ENCODE assay signal across 8 mouse cellular contexts in the genomic region with DNA sequence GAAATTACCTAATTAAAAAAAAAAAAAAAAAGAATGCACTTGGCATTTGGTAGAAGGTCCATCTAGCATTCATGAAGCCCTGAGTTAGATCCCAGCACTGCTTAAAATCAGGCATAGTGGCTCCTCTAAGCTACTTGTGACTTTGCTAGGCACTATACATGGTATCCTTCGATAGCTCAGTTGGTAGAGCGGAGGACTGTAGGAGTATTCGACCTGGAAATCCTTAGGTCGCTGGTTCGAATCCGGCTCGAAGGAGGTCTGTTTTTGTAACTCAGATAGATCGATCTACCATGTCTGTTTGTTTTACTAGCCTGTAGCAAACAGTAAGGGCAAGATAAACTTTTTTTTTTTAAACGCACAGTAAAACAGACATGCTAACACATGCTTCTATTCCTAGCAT. TPM values are rescaled to one million over a fixed set of nuclear protein-coding genes. Genes with fewer than 3 reads are reported as not detected.
DNase-seq lines count a peak whose midpoint lies in the region; ATAC-seq lines count a peak whose summit lies in the region.

No protein-coding gene starts in this region.

- H3K4me1 ChIP-seq in forebrain, embryonic 13.5 days = peaks cover 16% of the 10 kb centered on the region
- peaks cover 21% of the 10 kb centered on the region for H3K4me1 ChIP-seq in hindbrain, embryonic 15.5 days (replicated peaks)

- peak; percentile 17 to 90 for DNase-seq in frontal cortex, adult 2 months (ENCODE audit: extremely low spot score in 1 of 2, low spot score in 1 of 2)
- peak; percentile 84 for DNase-seq in c-Kit-negative CD71-positive TER-119-positive erythroid progenitor cells, embryonic 14.5 days (ENCODE audit: low read depth, low spot score)
- DNase-seq in layer of hippocampus, postnatal 10 days (ENCODE audit: low spot score in 2 of 2) = peak; percentile 46 to 80
- peak; percentile 65 for DNase-seq in lung, postnatal 10 days
- DNase-seq in right cerebral cortex, postnatal 4 days = peak; percentile 62

- 3% methylated on average over 9 of the region's 9 CpGs for WGBS in forebrain, embryonic 13.5 days
- 2% methylated on average over 9 of the region's 9 CpGs for WGBS in hindbrain, embryonic 15.5 days

- no peaks in the 10 kb centered on the region for H3K36me3 ChIP-seq in forebrain, embryonic 13.5 days (ENCODE audit: poor library complexity, severe bottlenecking)
- no peaks in the 10 kb centered on the region for H3K36me3 ChIP-seq in hindbrain, embryonic 15.5 days

- H3K27me3 ChIP-seq in forebrain, embryonic 13.5 days = no peaks in the 10 kb centered on the region
- H3K27me3 ChIP-seq in hindbrain, embryonic 15.5 days = no peaks in the 10 kb centered on the region

- H3K4me2 ChIP-seq in forebrain, embryonic 13.5 days = no peak overlapping the region
- no peak overlapping the region for H3K4me2 ChIP-seq in hindbrain, embryonic 15.5 days

- no peak overlapping the region for H3K4me3 ChIP-seq in forebrain, embryonic 13.5 days
- no peak overlapping the region for H3K4me3 ChIP-seq in hindbrain, embryonic 15.5 days

- ATAC-seq in frontal cortex, adult (ENCODE audit: low TSS enrichment) = no peak
- ATAC-seq in forebrain, embryonic 13.5 days = peak; percentile 54
- peak; percentile 76 for ATAC-seq in hindbrain, embryonic 15.5 days (ENCODE audit: low FRiP score, low read depth)

- no peaks in the 10 kb centered on the region for H3K9me3 ChIP-seq in forebrain, embryonic 13.5 days (replicated peaks)
- no peaks in the 10 kb centered on the region for H3K9me3 ChIP-seq in hindbrain, embryonic 15.5 days

- H3K27ac ChIP-seq in forebrain, embryonic 13.5 days = no peak overlapping the region
- no peak overlapping the region for H3K27ac ChIP-seq in hindbrain, embryonic 15.5 days (replicated peaks)

- H3K9ac ChIP-seq in forebrain, embryonic 13.5 days = no peak overlapping the region
- no peak overlapping the region for H3K9ac ChIP-seq in hindbrain, embryonic 15.5 days

RNA-seq across cellular contexts. Expression of gene Btn1a1, which starts 1.2 kb away (rescaled TPM):
- 0.06 and 0.13 TPM in 2 replicates for polyA plus RNA-seq in frontal cortex, adult 2 months (2012; rRNA removed)
- not detected in 2 replicates for polyA plus RNA-seq in forebrain, embryonic 13.5 days (2015; fragmentation: Nextera tagmentation; extraction: Ambion mirVana)
- polyA plus RNA-seq in hindbrain, embryonic 15.5 days (2015; fragmentation: Nextera tagmentation; extraction: Ambion mirVana) = 0.17 TPM in 1 of 2 replicates, not detected in the other
- not detected for total RNA-seq in layer of hippocampus, postnatal 10 days (2021)

RNA-seq across cellular contexts. Expression of gene Btn2a2, which starts 21.7 kb away (rescaled TPM):
- 0.38 and 0.46 TPM in 2 replicates for polyA plus RNA-seq in frontal cortex, adult 2 months (2012; rRNA removed)
- polyA plus RNA-seq in forebrain, embryonic 13.5 days (2015; fragmentation: Nextera tagmentation; extraction: Ambion mirVana) = 0.08 and 0.21 TPM in 2 replicates
- 0.06 and 0.08 TPM in 2 replicates for polyA plus RNA-seq in hindbrain, embryonic 15.5 days (2015; fragmentation: Nextera tagmentation; extraction: Ambion mirVana)
- under 1 TPM; 0.53 to 0.58 TPM for total RNA-seq in layer of hippocampus, postnatal 10 days (2021)

RNA-seq across cellular contexts. Expression of gene Abt1, which starts 43.2 kb away (rescaled TPM):
- polyA plus RNA-seq in frontal cortex, adult 2 months (2012; rRNA removed) = 7.6 TPM in 2 replicates
- polyA plus RNA-seq in forebrain, embryonic 13.5 days (2015; fragmentation: Nextera tagmentation; extraction: Ambion mirVana) = 12.4 and 13.4 TPM in 2 replicates
- polyA plus RNA-seq in hindbrain, embryonic 15.5 days (2015; fragmentation: Nextera tagmentation; extraction: Ambion mirVana) = 8.8 and 9.1 TPM in 2 replicates
- 1 to 10 TPM; 7.0 to 7.5 TPM for total RNA-seq in layer of hippocampus, postnatal 10 days (2021)
